Mouse (Mus musculus): ENCODE data around the gene Gm48552. TPM values are rescaled to one million over a fixed set of nuclear protein-coding genes. Genes with fewer than 3 reads are reported as not detected.
A peak's percentile ranks its signal among the peaks of the same experiment; 100 is the strongest.

The Gm48552 gene
- polyA plus RNA-seq, 1 experiment from 2014 or later = 0.82 TPM

GRCm38 (mm10) chr10:81413310-81414261 lies 24.8 kb downstream of the Gm48552 start:
- peak overlapping the region; percentile 75 for H3K27ac ChIP-seq
- 28% methylated on average over 26 of the region's 26 CpGs for WGBS
- H3K9ac ChIP-seq (ENCODE audit: low read depth, low read length) = peak overlapping the region; percentile 51
- peak overlapping the region; percentile 42 for H3K4me2 ChIP-seq (ENCODE audit: low read length)
- no peaks in the 10 kb centered on the region for H3K27me3 ChIP-seq (ENCODE audit: insufficient read depth, low read length)
- H3K4me3 ChIP-seq (replicated peaks; ENCODE audit: low read depth, low read length) = no peak overlapping the region
- no peaks in the 10 kb centered on the region for H3K36me3 ChIP-seq (ENCODE audit: insufficient read depth, low read length)
- peaks cover 63% of the 10 kb centered on the region for H3K4me1 ChIP-seq (replicated peaks; ENCODE audit: insufficient read depth, low read length)
- TF ChIP-seq CTCF (IDR thresholded peaks at IDR 0.05; ENCODE audit: low read depth) = no peak; the same call in 1 of the 2 replicates
- H3K9me3 ChIP-seq (replicated peaks; ENCODE audit: low read length) = no peaks in the 10 kb centered on the region
- ATAC-seq (replicated peaks; ENCODE audit: low FRiP score, low read depth) (peak; percentile 26), DNase-seq (ENCODE audit: low spot score) (peak; percentile 85)

- no peak for TF ChIP-seq CTCF (IDR thresholded peaks at IDR 0.05; ENCODE audit: low read depth)
- H3K27me3 ChIP-seq (ENCODE audit: insufficient read depth, low read length) = no peaks in the 10 kb centered on the region
- peak overlapping the region; percentile 5; the same call in 1 of the 2 replicates for H3K4me2 ChIP-seq (ENCODE audit: low read length)
- no peak for ATAC-seq (replicated peaks; ENCODE audit: low FRiP score, low read depth)
- H3K36me3 ChIP-seq (ENCODE audit: insufficient read depth, low read length) = peaks cover 9% of the 10 kb centered on the region; the same call in 1 of the 2 replicates
- no peak for DNase-seq (ENCODE audit: low spot score)
- H3K9ac ChIP-seq (ENCODE audit: low read depth, low read length) = no peak overlapping the region
- peak overlapping the region; percentile 60; the same call in 1 of the 2 replicates for H3K27ac ChIP-seq
- no peaks in the 10 kb centered on the region for H3K9me3 ChIP-seq (replicated peaks; ENCODE audit: low read length)
- H3K4me1 ChIP-seq (replicated peaks; ENCODE audit: insufficient read depth, low read length) = peaks cover 58% of the 10 kb centered on the region
- H3K4me3 ChIP-seq (replicated peaks; ENCODE audit: low read depth, low read length) = no peak overlapping the region
These were observed 25.9 kb downstream of the Gm48552 start for GRCm38 (mm10) chr10:81414682-81415081.

GRCm38 (mm10) chr10:81415146-81415545 lies 26.3 kb downstream of the Gm48552 start:
- peaks cover 12% of the 10 kb centered on the region; the same call in 1 of the 2 replicates for H3K36me3 ChIP-seq (ENCODE audit: insufficient read depth, low read length)
- H3K9ac ChIP-seq (ENCODE audit: low read depth, low read length) = no peak overlapping the region
- DNase-seq (ENCODE audit: low spot score) = no peak
- no peaks in the 10 kb centered on the region for H3K27me3 ChIP-seq (ENCODE audit: insufficient read depth, low read length)
- peaks cover 55% of the 10 kb centered on the region for H3K4me1 ChIP-seq (replicated peaks; ENCODE audit: insufficient read depth, low read length)
- no peak overlapping the region for H3K4me2 ChIP-seq (ENCODE audit: low read length)
- WGBS = 82% methylated on average over 5 of the region's 5 CpGs
- no peak overlapping the region for H3K4me3 ChIP-seq (replicated peaks; ENCODE audit: low read depth, low read length)
- no peak for ATAC-seq (replicated peaks; ENCODE audit: low FRiP score, low read depth)
- TF ChIP-seq CTCF (IDR thresholded peaks at IDR 0.05; ENCODE audit: low read depth) = no peak
- H3K27ac ChIP-seq = no peak overlapping the region; the same call in 1 of the 2 replicates
- H3K9me3 ChIP-seq (replicated peaks; ENCODE audit: low read length) = no peaks in the 10 kb centered on the region

- Histone ChIP-seq H3K27ac (peak overlapping the region; percentile 14; the same call in 1 of the 2 replicates), H3K9ac (ENCODE audit: low read depth, low read length) (no peak overlapping the region), H3K4me1 (replicated peaks; ENCODE audit: insufficient read depth, low read length) (peaks cover 55% of the 10 kb centered on the region), H3K36me3 (ENCODE audit: insufficient read depth, low read length) (peaks cover 15% of the 10 kb centered on the region; the same call in 1 of the 2 replicates), H3K4me2 (ENCODE audit: low read length) (no peak overlapping the region), H3K9me3 (replicated peaks; ENCODE audit: low read length) (no peaks in the 10 kb centered on the region), H3K4me3 (replicated peaks; ENCODE audit: low read depth, low read length) (no peak overlapping the region), H3K27me3 (ENCODE audit: insufficient read depth, low read length) (no peaks in the 10 kb centered on the region)
- 69% methylated on average over 17 of the region's 17 CpGs for WGBS
- no peak for TF ChIP-seq CTCF (IDR thresholded peaks at IDR 0.05; ENCODE audit: low read depth)
- DNase-seq (ENCODE audit: low spot score) (no peak), ATAC-seq (replicated peaks; ENCODE audit: low FRiP score, low read depth) (no peak)
These were observed 26.9 kb downstream of the Gm48552 start for GRCm38 (mm10) chr10:81415549-81416310.

- peaks cover 15% of the 10 kb centered on the region; the same call in 1 of the 2 replicates for H3K36me3 ChIP-seq (ENCODE audit: insufficient read depth, low read length)
- H3K9ac ChIP-seq (ENCODE audit: low read depth, low read length) = peak overlapping the region; percentile 23; the same call in 1 of the 2 replicates
- no peaks in the 10 kb centered on the region for H3K9me3 ChIP-seq (replicated peaks; ENCODE audit: low read length)
- TF ChIP-seq CTCF (IDR thresholded peaks at IDR 0.05; ENCODE audit: low read depth) = peak; percentile 64
- H3K27ac ChIP-seq = peak overlapping the region; percentile 70
- no peak overlapping the region for H3K4me3 ChIP-seq (replicated peaks; ENCODE audit: low read depth, low read length)
- no peaks in the 10 kb centered on the region for H3K27me3 ChIP-seq (ENCODE audit: insufficient read depth, low read length)
- 7% methylated on average over 24 of the region's 26 CpGs for WGBS
- peak; percentile 84 for DNase-seq (ENCODE audit: low spot score)
- ATAC-seq (replicated peaks; ENCODE audit: low FRiP score, low read depth) = peak; percentile 64
- H3K4me1 ChIP-seq (replicated peaks; ENCODE audit: insufficient read depth, low read length) = peaks cover 48% of the 10 kb centered on the region
- peak overlapping the region; percentile 52 for H3K4me2 ChIP-seq (ENCODE audit: low read length)
These were observed 27.9 kb downstream of the Gm48552 start for GRCm38 (mm10) chr10:81416581-81417226.

Measured in kidney, postnatal 0 days (tissue).